Mouse (Mus musculus) liver, embryonic 14.5 days (tissue): ENCODE results near the gene Plekho2. TPM values are rescaled to one million over a fixed set of nuclear protein-coding genes. Genes with fewer than 3 reads are reported as not detected.

Source experiments
- ATAC-seq: fragments of 200-750 bp; cut with Nextera tagmentation; 2 replicates; pipeline ENCODE4 v1.8.0; 2017; ENCODE audit warnings: moderate number of reproducible peaks, mild to moderate bottlenecking, moderate library complexity; ENCODE audit not compliant: insufficient read depth
- DNase-seq, 3 experiments: peaks; one replicate each; pipeline ENCODE4 v3.0.0-alpha.2; 2012 to 2013; ENCODE audit warnings: low read depth in 3 of 3, low spot score in 3 of 3
- H3K27ac ChIP-seq: fragments of 300-500 bp; sonication (generic); 2 replicates; pipeline ENCODE4 v1.5.1; 2014; ENCODE audit warnings: moderate library complexity, mild to moderate bottlenecking, control low read depth, inconsistent platforms
- H3K27me3 ChIP-seq: fragments of 300-500 bp; sonication (generic); 2 replicates; pipeline ENCODE4 v1.6.1; 2014; ENCODE audit warnings: mild to moderate bottlenecking, low read length, moderate library complexity; ENCODE audit not compliant: control insufficient read depth, insufficient read depth
- H3K36me3 ChIP-seq: fragments of 300-500 bp; sonication (generic); replicated peaks from 2 replicates; pipeline ENCODE4 v1.6.1; 2014; ENCODE audit warnings: low read depth; ENCODE audit not compliant: control insufficient read depth, insufficient read depth
- H3K4me1 ChIP-seq, 2 experiments: fragments of 200-500 bp in 1 of 2; fragments of 300-500 bp in 1 of 2; sonication (generic) in 1 of 2; replicated peaks; 2 replicates each; pipeline ENCODE4 v1.6.1; 2012 to 2014; ENCODE audit warnings: antibody characterized with exemption in 1 of 2, inconsistent platforms in 1 of 2, low read length in 1 of 2; ENCODE audit not compliant: control insufficient read depth in 2 of 2, insufficient read depth in 2 of 2
- H3K4me2 ChIP-seq: fragments of 300-500 bp; sonication (generic); 2 replicates; pipeline ENCODE4 v1.6.1; 2014; ENCODE audit warnings: low read depth, mild to moderate bottlenecking, control low read depth, moderate library complexity
- H3K4me3 ChIP-seq, 2 experiments: fragments of 200-500 bp in 1 of 2; fragments of 300-500 bp in 1 of 2; sonication (generic) in 1 of 2; 2 replicates each; pipeline ENCODE4 v1.5.1; 2012 to 2014; ENCODE audit warnings: low read depth in 2 of 2, low read length in 2 of 2, mild to moderate bottlenecking in 2 of 2, control low read depth in 1 of 2, inconsistent platforms in 1 of 2, moderate library complexity in 1 of 2; ENCODE audit not compliant: insufficient read depth in 1 of 2
- H3K9ac ChIP-seq: fragments of 300-500 bp; sonication (generic); replicated peaks from 2 replicates; pipeline ENCODE4 v1.6.1; 2014; ENCODE audit warnings: mild to moderate bottlenecking, control low read depth, moderate library complexity
- H3K9me3 ChIP-seq: fragments of 300-500 bp; sonication (generic); 2 replicates; pipeline ENCODE4 v1.6.1; 2016; ENCODE audit warnings: low read length, mixed read lengths; ENCODE audit not compliant: control insufficient read depth
- CTCF ChIP-seq: IDR thresholded peaks from 2 replicates; pipeline ENCODE4 v1.5.1; 2016; ENCODE audit warnings: antibody characterized with exemption, low read depth, control low read depth
- EP300 ChIP-seq: IDR thresholded peaks from 2 replicates; pipeline ENCODE4 v1.6.1; 2016; ENCODE audit warnings: antibody characterized with exemption, low read depth
- WGBS: fragments of 180-500 bp; shearing (Covaris S2); extraction: QIAGEN DNeasy Blood & Tissue Kit; methylation state at CpG from one replicate; pipeline ENCODE4 v1.1.7; 2014; ENCODE audit not compliant: insufficient replicate concordance; 5-methylcytosine and 5-hydroxymethylcytosine counted together
- polyA plus RNA-seq, 2 experiments: library from polyadenylated mRNA; depleted of rRNA in 1 of 2; stranded (reverse) in 1 of 2; unstranded in 1 of 2; fragments of >200 nt; fragmentation: Nextera tagmentation in 1 of 2; extraction: Ambion mirVana in 1 of 2; gene quantifications; 2 replicates each; pipeline versions ENCODE4 v1.2.1 to v1.2.3; 2012 to 2014

Plekho2 gene
- polyA plus RNA-seq, 2 experiments: 15.7 to 21.5 TPM

- H3K4me2 ChIP-seq: no peak within 1 kb of the TSS
- H3K9me3 ChIP-seq: no peaks in the 10 kb centered on the region
- H3K9ac ChIP-seq: no peak within 1 kb of the TSS
- no peaks in the 10 kb centered on the region for H3K36me3 ChIP-seq
- peaks cover 2 to 3% of the 10 kb centered on the region in 2 experiments; a peak in 3 of 4 replicates for H3K4me1 ChIP-seq
- no peak within 1 kb of the TSS for H3K27ac ChIP-seq
- no peak for DNase-seq
- ATAC-seq: no peak
- H3K4me3 ChIP-seq: no peak within 1 kb of the TSS
- TF ChIP-seq EP300 (no peak), CTCF (no peak)
- H3K27me3 ChIP-seq: peaks cover 6% of the 10 kb centered on the region
- WGBS: 26% methylated on average over 25 of the region's 25 CpGs
These were observed 59.9 kb downstream of the Plekho2 start, which contains the start of gene Ankdd1a for GRCm38 (mm10) chr9:65519807-65520504. Gene Ankdd1a (minus strand): TSS chr9:65520193.

- TF ChIP-seq CTCF (no peak), EP300 (no peak)
- Histone ChIP-seq H3K9me3 (no peaks in the 10 kb centered on the region), H3K4me1 (no peaks in the 10 kb centered on the region), H3K27ac (no peak overlapping the region), H3K27me3 (no peaks in the 10 kb centered on the region), H3K9ac (no peak overlapping the region), H3K36me3 (no peaks in the 10 kb centered on the region), H3K4me2 (no peak overlapping the region), H3K4me3 (no peak overlapping the region)
- DNase-seq (no peak), ATAC-seq (no peak)
- 58% methylated on average over 3 of the region's 3 CpGs for WGBS
These were observed 65.0 kb downstream of the Plekho2 start for GRCm38 (mm10) chr9:65514851-65515261.

GRCm38 (mm10) chr9:65514431-65514830 is 65.4 kb downstream of the Plekho2 start:
- 52% methylated on average over 8 of the region's 8 CpGs for WGBS
- Histone ChIP-seq H3K36me3 (no peaks in the 10 kb centered on the region), H3K9me3 (no peaks in the 10 kb centered on the region), H3K27me3 (no peaks in the 10 kb centered on the region), H3K27ac (no peak overlapping the region), H3K9ac (no peak overlapping the region), H3K4me3 (no peak overlapping the region), H3K4me2 (no peak overlapping the region), H3K4me1 (no peaks in the 10 kb centered on the region)
- ATAC-seq (no peak), DNase-seq (no peak)
- TF ChIP-seq CTCF (no peak), EP300 (no peak)

GRCm38 (mm10) chr9:65512520-65512919 is 67.3 kb downstream of the Plekho2 start:
- Histone ChIP-seq H3K27me3 (no peaks in the 10 kb centered on the region), H3K4me1 (no peaks in the 10 kb centered on the region), H3K27ac (no peak overlapping the region), H3K9me3 (no peaks in the 10 kb centered on the region), H3K4me2 (no peak overlapping the region), H3K36me3 (no peaks in the 10 kb centered on the region), H3K4me3 (no peak overlapping the region), H3K9ac (no peak overlapping the region)
- ATAC-seq (no peak), DNase-seq (no peak)
- no peak for TF ChIP-seq EP300
- no peak for TF ChIP-seq CTCF
- WGBS: 61% methylated on average over 3 of the region's 3 CpGs

GRCm38 (mm10) chr9:65508449-65508848 is 71.4 kb downstream of the Plekho2 start:
- H3K9ac ChIP-seq: no peak overlapping the region
- WGBS: 52% methylated on average over 7 of the region's 7 CpGs
- TF ChIP-seq CTCF (no peak), EP300 (no peak)
- no peaks in the 10 kb centered on the region for H3K27me3 ChIP-seq
- H3K4me3 ChIP-seq: no peak overlapping the region
- no peak for ATAC-seq
- H3K4me2 ChIP-seq: no peak overlapping the region
- H3K27ac ChIP-seq: no peak overlapping the region
- no peaks in the 10 kb centered on the region for H3K9me3 ChIP-seq
- no peaks in the 10 kb centered on the region for H3K36me3 ChIP-seq
- H3K4me1 ChIP-seq: no peaks in the 10 kb centered on the region
- no peak for DNase-seq
